Mouse (Mus musculus) CH12.LX (cell line): Measurements from ENCODE around the gene Rilp. TPM values are rescaled to one million over a fixed set of nuclear protein-coding genes. Genes with fewer than 3 reads are reported as not detected.

Experiments
- DNase-seq: peaks from one replicate; pipeline ENCODE4 v3.0.0-alpha.2; 2013; ENCODE audit errors: extremely low read depth
- H3K27ac ChIP-seq: 2 replicates; pipeline ENCODE4 v1.5.1; 2012; ENCODE audit warnings: low read depth, mild to moderate bottlenecking, control low read depth, moderate library complexity; ENCODE audit not compliant: insufficient read depth
- H3K27me3 ChIP-seq: replicated peaks from 2 replicates; pipeline ENCODE3; 2012; ENCODE audit warnings: inconsistent platforms
- H3K36me3 ChIP-seq, 2 experiments: replicated peaks in 1 of 2; 2 replicates each; pipeline versions ENCODE3 to v1.6.1; 2012; ENCODE audit warnings: inconsistent platforms in 1 of 2, low read length in 1 of 2, mild to moderate bottlenecking in 1 of 2, mixed read lengths in 1 of 2, moderate library complexity in 1 of 2; ENCODE audit not compliant: control insufficient read depth in 1 of 2, insufficient read depth in 1 of 2
- H3K4me1 ChIP-seq, 2 experiments: 2 replicates each; pipeline ENCODE4 v1.6.1; 2012; ENCODE audit warnings: inconsistent platforms in 1 of 2, moderate library complexity in 1 of 2; ENCODE audit not compliant: insufficient read depth in 2 of 2, control insufficient read depth in 1 of 2
- H3K4me2 ChIP-seq: 2 replicates; pipeline ENCODE4 v1.6.1; 2012; ENCODE audit warnings: low read depth, mild to moderate bottlenecking, control low read depth; ENCODE audit not compliant: poor library complexity, insufficient read depth, severe bottlenecking
- H3K4me3 ChIP-seq, 3 experiments: fragments of 150-350 bp in 1 of 3; sonication (generic) in 1 of 3; replicated peaks in 1 of 3; 2 replicates each; pipeline versions ENCODE3 to v1.5.1; 2011 to 2012; ENCODE audit warnings: low read depth in 2 of 3, low read length in 2 of 3, mild to moderate bottlenecking in 2 of 3, moderate library complexity in 2 of 3, control low read depth in 1 of 3, improper control_type of control experiment in 1 of 3, inconsistent platforms in 1 of 3, mixed read lengths in 1 of 3; ENCODE audit not compliant: poor library complexity in 1 of 3
- H3K79me2 ChIP-seq: replicated peaks from 2 replicates; pipeline ENCODE4 v1.6.1; 2012; ENCODE audit warnings: mild to moderate bottlenecking, moderate library complexity; ENCODE audit not compliant: control insufficient read depth, poor library complexity, insufficient read depth, severe bottlenecking; ENCODE audit errors: extremely low read depth
- H3K9ac ChIP-seq: 2 replicates; pipeline ENCODE4 v1.6.1; 2012; ENCODE audit warnings: low read depth, mild to moderate bottlenecking, control low read depth, moderate library complexity; ENCODE audit not compliant: insufficient read depth
- H3K9me3 ChIP-seq: replicated peaks from 2 replicates; pipeline ENCODE3; 2012; ENCODE audit warnings: low read length, inconsistent platforms, mixed read lengths
- CHD1 ChIP-seq: IDR thresholded peaks from 2 replicates; pipeline ENCODE4 v1.6.1; 2012; ENCODE audit warnings: low read depth, low read length, improper control_type of control experiment, inconsistent platforms
- CHD2 ChIP-seq: IDR thresholded peaks from 2 replicates; pipeline ENCODE4 v1.6.1; 2011; ENCODE audit warnings: low read length, improper control_type of control experiment
- CTCF ChIP-seq, 2 experiments: IDR thresholded peaks in 1 of 2; conservative IDR thresholded peaks in 1 of 2; 2 replicates each; pipeline ENCODE4 v1.5.1; 2011 to 2012; ENCODE audit warnings: low read depth in 2 of 2, low read length in 2 of 2, improper control_type of control experiment in 1 of 2, inconsistent platforms in 1 of 2, mild to moderate bottlenecking in 1 of 2, moderate library complexity in 1 of 2
- ELF1 ChIP-seq: IDR thresholded peaks from 2 replicates; pipeline ENCODE4 v1.6.1; 2014; ENCODE audit warnings: low read depth, mild to moderate bottlenecking, inconsistent platforms, low read length, improper control_type of control experiment
- ETS1 ChIP-seq: conservative IDR thresholded peaks from 2 replicates; pipeline ENCODE4 v1.6.1; 2012; ENCODE audit warnings: low read depth, mild to moderate bottlenecking, inconsistent platforms, low read length, improper control_type of control experiment, moderate library complexity
- GABPA ChIP-seq: IDR thresholded peaks from 2 replicates; pipeline ENCODE4 v1.6.1; 2012; ENCODE audit warnings: low read depth, low read length, improper control_type of control experiment, inconsistent platforms; ENCODE audit not compliant: insufficient replicate concordance
- HCFC1 ChIP-seq: IDR thresholded peaks from 2 replicates; pipeline ENCODE4 v1.6.1; 2012; ENCODE audit warnings: low read depth, mild to moderate bottlenecking, inconsistent platforms, low read length, improper control_type of control experiment
- JUND ChIP-seq: conservative IDR thresholded peaks from 2 replicates; pipeline ENCODE4 v1.6.1; 2011; ENCODE audit warnings: low read depth, low read length, improper control_type of control experiment
- KAT2A ChIP-seq: IDR thresholded peaks from 2 replicates; pipeline ENCODE4 v1.6.1; 2012; ENCODE audit warnings: low read length, improper control_type of control experiment, inconsistent platforms; ENCODE audit not compliant: insufficient replicate concordance
- MAX ChIP-seq: IDR thresholded peaks from 2 replicates; pipeline ENCODE4 v1.6.1; 2011; ENCODE audit warnings: low read length, improper control_type of control experiment
- MAZ ChIP-seq: IDR thresholded peaks from 2 replicates; pipeline ENCODE4 v1.6.1; 2012; ENCODE audit warnings: low read depth, mild to moderate bottlenecking, inconsistent platforms, low read length, improper control_type of control experiment, moderate library complexity
- MXI1 ChIP-seq: IDR thresholded peaks from 2 replicates; pipeline ENCODE4 v1.6.1; 2011; ENCODE audit warnings: mild to moderate bottlenecking, low read depth, low read length, improper control_type of control experiment
- MYC ChIP-seq: IDR thresholded peaks from 2 replicates; pipeline ENCODE4 v1.6.1; 2011; ENCODE audit warnings: low read depth, mild to moderate bottlenecking, improper control_type of control experiment, low read length
- NELFE ChIP-seq: IDR thresholded peaks from 2 replicates; pipeline ENCODE4 v1.6.1; 2011; ENCODE audit warnings: low read depth, low read length, improper control_type of control experiment
- NRF1 ChIP-seq: IDR thresholded peaks from 2 replicates; pipeline ENCODE4 v1.6.1; 2014; ENCODE audit warnings: low read depth, mild to moderate bottlenecking, inconsistent platforms, low read length, improper control_type of control experiment, moderate library complexity
- PAX5 ChIP-seq: IDR thresholded peaks from 2 replicates; pipeline ENCODE4 v1.6.1; 2012; ENCODE audit warnings: low read length, inconsistent platforms, mixed read lengths
- POLR2A ChIP-seq: IDR thresholded peaks from 2 replicates; pipeline ENCODE4 v1.6.1; 2011; ENCODE audit warnings: low read depth, mild to moderate bottlenecking, improper control_type of control experiment, low read length
- POLR2AphosphoS2 ChIP-seq: IDR thresholded peaks from 2 replicates; pipeline ENCODE4 v1.6.1; 2011; ENCODE audit warnings: low read depth, low read length, improper control_type of control experiment
- RAD21 ChIP-seq: IDR thresholded peaks from 2 replicates; pipeline ENCODE4 v1.6.1; 2011; ENCODE audit warnings: low read depth, mild to moderate bottlenecking, low read length, improper control_type of control experiment, moderate library complexity
- SIN3A ChIP-seq: IDR thresholded peaks from 2 replicates; pipeline ENCODE4 v1.6.1; 2012; ENCODE audit warnings: low read length, improper control_type of control experiment, inconsistent platforms
- SMC3 ChIP-seq: IDR thresholded peaks from 2 replicates; pipeline ENCODE4 v1.6.1; 2011; ENCODE audit warnings: low read depth, low read length, improper control_type of control experiment
- TBP ChIP-seq: conservative IDR thresholded peaks from 2 replicates; pipeline ENCODE4 v1.6.1; 2011; ENCODE audit warnings: low read depth, low read length, improper control_type of control experiment
- TCF12 ChIP-seq: IDR thresholded peaks from 2 replicates; pipeline ENCODE4 v1.6.1; 2014; ENCODE audit warnings: low read depth, mild to moderate bottlenecking, inconsistent platforms, low read length, improper control_type of control experiment
- UBTF ChIP-seq: IDR thresholded peaks from 2 replicates; pipeline ENCODE4 v1.6.1; 2012; ENCODE audit warnings: low read depth, mild to moderate bottlenecking, inconsistent platforms, low read length, improper control_type of control experiment, moderate library complexity
- USF2 ChIP-seq: conservative IDR thresholded peaks from 2 replicates; pipeline ENCODE4 v1.6.1; 2011; ENCODE audit warnings: low read depth, low read length, improper control_type of control experiment
- ZMIZ1 ChIP-seq: IDR thresholded peaks from 2 replicates; pipeline ENCODE4 v1.6.1; 2012; ENCODE audit warnings: low read depth, mild to moderate bottlenecking, inconsistent platforms, low read length, improper control_type of control experiment
- ZNF384 ChIP-seq: IDR thresholded peaks from 2 replicates; pipeline ENCODE4 v1.6.1; 2012; ENCODE audit warnings: low read depth, low read length, improper control_type of control experiment, inconsistent platforms
- dilution Hi-C: fragments of 300-500 bp; cut with MboI; formaldehyde crosslinking; loops from 2 replicates; pipeline ENCODE4 v1.14.3; 2020; ENCODE audit warnings: low sequenced_read_pairs; ENCODE audit not compliant: extremely low pct_unique_long_range_greater_than_20kb, extremely low pct_ligation_motif_present
- in situ Hi-C: fragments of 300-500 bp; cut with MboI; formaldehyde crosslinking; loops from 3 replicates; pipeline ENCODE4 v1.14.3; 2019; ENCODE audit warnings: low sequenced_read_pairs, low pct_ligation_motif_present, low pct_unique_long_range_greater_than_20kb, mixed read lengths
- polyA plus RNA-seq: library from polyadenylated mRNA; unstranded; fragments of >175 nt; gene quantifications from 2 replicates; pipeline ENCODE4 v1.2.1, GENCODE M21; 2012; ENCODE audit warnings: low read depth; ENCODE audit not compliant: insufficient read length
- total RNA-seq, 2 experiments: library from RNA; depleted of rRNA; stranded (reverse); fragments of 300-350 nt in 1 of 2; fragments of >200 nt in 1 of 2; gene quantifications; 2 replicates each; pipeline ENCODE4 v1.2.3; 2012 to 2014

Gene Rilp
- total and polyA plus RNA-seq, 3 experiments: 0.17 to 1.1 (median 0.72) TPM

DNA sequence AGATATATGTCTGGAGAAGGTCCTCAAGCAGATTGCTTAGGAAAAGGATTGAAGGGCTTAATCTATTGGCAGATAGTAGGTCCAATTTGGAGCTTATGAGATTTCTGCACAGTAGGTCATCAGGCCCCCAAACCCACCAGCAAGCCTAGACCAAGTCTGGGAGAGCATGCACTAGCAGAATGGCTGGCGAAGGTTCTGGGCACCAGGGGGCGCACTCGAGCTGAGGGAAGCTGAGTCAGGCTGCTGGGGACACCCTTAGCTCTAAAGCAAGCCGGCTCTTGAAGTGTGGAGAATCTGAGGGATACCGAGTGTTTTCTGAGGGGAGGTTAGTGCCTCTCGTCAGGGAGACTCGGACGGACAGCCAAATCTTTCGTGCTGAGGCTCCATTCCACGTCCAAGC is 20.4 kb downstream of the Rilp start (continued):
- peak; percentile 94 to 99 for TF ChIP-seq CTCF (conservative IDR thresholded peaks at IDR 0.05 in 1 of 2, IDR thresholded peaks at IDR 0.05 in 1 of 2; ENCODE audit: low read depth in 2 of 2, low read length in 2 of 2)
- peak; percentile 66; the same call in 1 of the 2 replicates for TF ChIP-seq MYC
- TF ChIP-seq CHD1: no peak
- TF ChIP-seq MAX: 0 out of 2 replicates have a peak, but pooled peaks have one; percentile 59
- TF ChIP-seq USF2: no peak
- no peak; the same call in 1 of the 2 replicates for TF ChIP-seq JUND
- TF ChIP-seq POLR2AphosphoS2: no peak
- TF ChIP-seq, all 38 proteins: peak for 19

DNA sequence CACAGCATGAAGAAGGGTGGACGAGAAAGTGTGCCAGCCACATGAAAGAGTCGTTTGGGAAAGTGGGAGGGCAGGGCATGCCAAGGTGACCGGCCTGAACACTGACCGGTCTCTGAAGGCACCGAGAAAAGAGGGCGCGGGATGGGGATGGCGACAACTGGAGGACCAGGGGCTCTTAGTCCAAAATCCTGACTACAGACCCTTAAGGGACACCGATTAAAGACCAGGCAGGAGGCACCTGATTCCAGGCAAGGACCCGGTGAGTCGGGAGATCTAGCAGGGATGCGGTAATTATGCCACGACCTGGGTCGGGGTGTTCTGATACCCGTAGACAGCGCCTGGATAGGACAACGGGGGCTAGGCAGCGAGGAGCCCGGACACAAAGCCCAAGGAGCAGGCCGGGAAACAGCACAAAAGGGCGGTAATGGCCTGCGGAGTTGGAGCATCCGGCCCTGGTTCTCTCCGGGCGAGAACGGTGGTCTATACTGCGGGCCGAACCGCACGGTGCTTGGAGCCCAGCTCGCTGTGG is 21.0 kb downstream of the Rilp start:
- Histone ChIP-seq H3K9me3 (no peaks in the 10 kb centered on the region), H3K79me2 (no peaks in the 10 kb centered on the region), H3K4me3 (peak overlapping the region; percentile 57 to 80 (median 71)), H3K4me2 (peak overlapping the region; percentile 83), H3K27ac (no peak overlapping the region), H3K27me3 (no peaks in the 10 kb centered on the region), H3K4me1 (peaks cover 5 to 44% of the 10 kb centered on the region in 2 experiments; a peak in 3 of 4 replicates), H3K9ac (peak overlapping the region; percentile 31), H3K36me3 (peaks cover 0 to 22% of the 10 kb centered on the region in 2 experiments)
- TF ChIP-seq UBTF (peak; percentile 38; the same call in 1 of the 2 replicates), NELFE (no peak)
- in situ Hi-C loops: loop anchor here (5.0 kb wide), 1 partner anchor 41 kb away; no protein-coding TSS in a partner anchor
- DNase-seq: no peak
- dilution Hi-C loops: no loop called here

GRCm38 (mm10) chr11:75531469-75532242 is 21.8 kb downstream of the Rilp start, which contains the start of gene Slc43a2:
Slc43a2 (plus strand) TSS chr11:75531694.
- in situ Hi-C loops (loop anchor here (5.0 kb wide), 1 partner anchor 41 kb away; no protein-coding TSS in a partner anchor), dilution Hi-C loops (no loop called here)
- peak; percentile 95 for DNase-seq
- no peaks in the 10 kb centered on the region for H3K27me3 ChIP-seq
- peak within 1 kb of the TSS; percentile 54 for H3K27ac ChIP-seq
- H3K4me1 ChIP-seq: peaks cover 5 to 42% of the 10 kb centered on the region in 2 experiments; a peak in 3 of 4 replicates
- no peaks in the 10 kb centered on the region for H3K79me2 ChIP-seq
- H3K36me3 ChIP-seq: peaks cover 0 to 18% of the 10 kb centered on the region in 2 experiments
- peak within 1 kb of the TSS; percentile 66 for H3K9ac ChIP-seq
- no peaks in the 10 kb centered on the region for H3K9me3 ChIP-seq
- peak within 1 kb of the TSS; percentile 57 to 80 (median 71) for H3K4me3 ChIP-seq
- peak within 1 kb of the TSS; percentile 83 for H3K4me2 ChIP-seq
- TF ChIP-seq MAZ (0 out of 2 replicates have a peak, but pooled peaks have one; percentile 33), GABPA (no peak), RAD21 (no peak), SIN3A (peak; percentile 87), CHD2 (peak; percentile 84), TBP (no peak), MYC (peak; percentile 93), KAT2A (0 out of 2 replicates have a peak, but pooled peaks have one; percentile 53), ZNF384 (peak; percentile 63; the same call in 1 of the 2 replicates), HCFC1 (peak; percentile 60), TCF12 (peak; percentile 40), MXI1 (peak; percentile 96), NELFE (no peak), POLR2A (peak; percentile 69; the same call in 1 of the 2 replicates), MAX (peak; percentile 98), ELF1 (peak; percentile 75), NRF1 (peak; percentile 49; the same call in 1 of the 2 replicates), ETS1 (0 out of 2 replicates have a peak, but pooled peaks have one; percentile 23), CTCF (conservative IDR thresholded peaks at IDR 0.05 in 1 of 2, IDR thresholded peaks at IDR 0.05 in 1 of 2; ENCODE audit: low read depth in 2 of 2, low read length in 2 of 2) (no peak), CHD1 (no peak), PAX5 (no peak), ZMIZ1 (peak; percentile 78; the same call in 1 of the 2 replicates), SMC3 (0 out of 2 replicates have a peak, but pooled peaks have one; percentile 6)
